Mouse (Mus musculus): ENCODE data around the gene Vat1. TPM values are rescaled to one million over a fixed set of nuclear protein-coding genes. Genes with fewer than 3 reads are reported as not detected.

The Vat1 gene
- 8.8 and 8.9 TPM in 2 replicates for polyA plus RNA-seq (2015; fragmentation: Nextera tagmentation; extraction: Ambion mirVana)

GRCm38 (mm10) chr11:101465869-101466551, at the start of gene Vat1:
Gene Vat1, minus strand, starts transcription at chr11:101466230.
- H3K9ac ChIP-seq, result peak within 1 kb of the TSS; percentile 70
- H3K4me1 ChIP-seq (replicated peaks), result peaks cover 73% of the 10 kb centered on the region
- DNase-seq, result peak; percentile 67
- H3K36me3 ChIP-seq, result peaks cover 3% of the 10 kb centered on the region; the same call in 1 of the 2 replicates
- peak within 1 kb of the TSS; percentile 60 for H3K27ac ChIP-seq
- H3K4me3 ChIP-seq (replicated peaks), result peak within 1 kb of the TSS; percentile 69
- H3K4me2 ChIP-seq, result peak within 1 kb of the TSS; percentile 98
- peaks cover 74% of the 10 kb centered on the region for H3K27me3 ChIP-seq
- H3K9me3 ChIP-seq (replicated peaks), result no peaks in the 10 kb centered on the region
- peak; percentile 67 for ATAC-seq (ENCODE audit: low read depth)
- WGBS (ENCODE audit: insufficient replicate concordance), result under 1% methylated on average over 60 of the region's 60 CpGs

- no peak for DNase-seq
- Histone ChIP-seq H3K27me3 (no peaks in the 10 kb centered on the region), H3K27ac (no peak overlapping the region), H3K4me1 (replicated peaks) (0 out of 2 replicates have a peak, but pooled peaks cover 11% of the 10 kb centered on the region), H3K4me2 (no peak overlapping the region), H3K9me3 (replicated peaks) (no peaks in the 10 kb centered on the region), H3K9ac (no peak overlapping the region), H3K36me3 (peaks cover 94% of the 10 kb centered on the region), H3K4me3 (replicated peaks) (no peak overlapping the region)
- ATAC-seq (ENCODE audit: low read depth), result no peak
- 84% methylated on average over 7 of the region's 7 CpGs for WGBS (ENCODE audit: insufficient replicate concordance)
Measured at GRCm38 (mm10) chr11:101507090-101507489, 41.1 kb upstream of the Vat1 start.

GRCm38 (mm10) chr11:101506269-101506780, 40.3 kb upstream of the Vat1 start:
- DNase-seq, result no peak
- Histone ChIP-seq H3K27me3 (no peaks in the 10 kb centered on the region), H3K4me2 (no peak overlapping the region), H3K9me3 (replicated peaks) (no peaks in the 10 kb centered on the region), H3K4me1 (replicated peaks) (0 out of 2 replicates have a peak, but pooled peaks cover 11% of the 10 kb centered on the region), H3K9ac (no peak overlapping the region), H3K4me3 (replicated peaks) (no peak overlapping the region), H3K27ac (no peak overlapping the region), H3K36me3 (peaks cover 94% of the 10 kb centered on the region)
- no peak for ATAC-seq (ENCODE audit: low read depth)
- WGBS (ENCODE audit: insufficient replicate concordance), result 85% methylated on average over 5 of the region's 5 CpGs

GRCm38 (mm10) chr11:101486126-101486525, 20.1 kb upstream of the Vat1 start:
- Histone ChIP-seq H3K9ac (no peak overlapping the region), H3K4me2 (peak overlapping the region; percentile 56), H3K4me3 (replicated peaks) (peak overlapping the region; percentile 12; the same call in 1 of the 2 replicates), H3K36me3 (peaks cover 43% of the 10 kb centered on the region), H3K4me1 (replicated peaks) (peaks cover 48% of the 10 kb centered on the region), H3K27ac (peak overlapping the region; percentile 80), H3K9me3 (replicated peaks) (no peaks in the 10 kb centered on the region), H3K27me3 (no peaks in the 10 kb centered on the region)
- no peak for DNase-seq
- 25% methylated on average over 6 of the region's 6 CpGs for WGBS (ENCODE audit: insufficient replicate concordance)
- no peak for ATAC-seq (ENCODE audit: low read depth)

GRCm38 (mm10) chr11:101485509-101486028, 19.5 kb upstream of the Vat1 start:
- H3K4me3 ChIP-seq (replicated peaks), result peak overlapping the region; percentile 12
- H3K27ac ChIP-seq, result peak overlapping the region; percentile 80
- peak overlapping the region; percentile 56 for H3K4me2 ChIP-seq
- 4% methylated on average over 6 of the region's 6 CpGs for WGBS (ENCODE audit: insufficient replicate concordance)
- DNase-seq (peak; percentile 76), ATAC-seq (ENCODE audit: low read depth) (peak; percentile 92)
- no peaks in the 10 kb centered on the region for H3K27me3 ChIP-seq
- H3K36me3 ChIP-seq, result peaks cover 38% of the 10 kb centered on the region
- no peaks in the 10 kb centered on the region for H3K9me3 ChIP-seq (replicated peaks)
- peaks cover 53% of the 10 kb centered on the region for H3K4me1 ChIP-seq (replicated peaks)
- H3K9ac ChIP-seq, result no peak overlapping the region

GRCm38 (mm10) chr11:101484814-101485213, 18.8 kb upstream of the Vat1 start:
- ATAC-seq (ENCODE audit: low read depth) (0 out of 2 replicates have a peak, but pooled peaks have one; percentile 33), DNase-seq (peak; percentile 27)
- Histone ChIP-seq H3K9me3 (replicated peaks) (no peaks in the 10 kb centered on the region), H3K4me2 (peak overlapping the region; percentile 56), H3K36me3 (peaks cover 31% of the 10 kb centered on the region), H3K9ac (peak overlapping the region; percentile 23; the same call in 1 of the 2 replicates), H3K4me1 (replicated peaks) (peaks cover 59% of the 10 kb centered on the region), H3K4me3 (replicated peaks) (no peak overlapping the region), H3K27ac (peak overlapping the region; percentile 80), H3K27me3 (peaks cover 4% of the 10 kb centered on the region)
- 35% methylated on average over 7 of the region's 7 CpGs for WGBS (ENCODE audit: insufficient replicate concordance)

DNA sequence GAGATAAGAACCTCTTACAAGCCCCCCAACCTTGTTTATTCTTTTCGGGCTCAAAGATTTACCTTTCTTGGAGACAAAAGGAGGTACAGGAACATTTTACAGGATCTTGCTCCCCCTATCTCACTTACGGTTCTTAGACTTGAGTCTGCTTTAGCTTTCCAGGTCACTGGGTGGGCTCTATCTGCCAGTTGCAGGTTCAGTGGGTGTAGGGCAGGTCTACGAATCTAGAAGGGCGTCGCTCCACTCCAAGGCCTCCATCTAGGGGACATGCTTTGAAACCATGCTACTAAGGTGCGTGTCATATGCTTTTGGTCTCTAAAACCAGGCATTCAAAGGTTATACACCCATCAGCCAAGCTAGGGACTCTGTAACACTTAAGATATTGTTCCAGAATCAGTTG, 18.2 kb upstream of the Vat1 start:
- Histone ChIP-seq H3K27ac (peak overlapping the region; percentile 80), H3K4me2 (peak overlapping the region; percentile 56), H3K9me3 (replicated peaks) (no peaks in the 10 kb centered on the region), H3K4me3 (replicated peaks) (no peak overlapping the region), H3K27me3 (peaks cover 4% of the 10 kb centered on the region), H3K36me3 (peaks cover 25% of the 10 kb centered on the region), H3K9ac (0 out of 2 replicates have a peak overlapping the region, but pooled peaks have one; percentile 23), H3K4me1 (replicated peaks) (peaks cover 65% of the 10 kb centered on the region)
- ATAC-seq (ENCODE audit: low read depth) (peak; percentile 56), DNase-seq (peak; percentile 53)
- 23% methylated on average over 6 of the region's 6 CpGs for WGBS (ENCODE audit: insufficient replicate concordance)

DNA sequence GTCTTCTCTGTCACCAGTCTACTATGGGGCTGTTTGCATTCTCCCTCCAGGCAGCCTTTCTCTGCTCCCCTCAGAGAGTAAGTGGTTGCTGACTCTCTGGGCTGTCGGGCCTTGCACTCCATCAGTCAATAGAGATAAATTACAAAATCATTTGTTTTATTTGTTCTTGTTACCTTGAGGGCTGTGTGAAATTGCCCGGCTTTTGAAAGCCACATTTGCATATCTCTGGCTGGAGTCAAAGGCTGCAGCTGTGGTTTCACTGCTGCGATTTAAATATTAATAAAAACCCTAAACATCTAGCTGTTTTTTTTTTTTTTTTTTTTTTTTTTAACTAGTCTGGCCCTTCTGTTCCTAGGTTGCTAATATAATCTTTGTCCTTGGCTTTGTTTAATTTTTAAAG, 17.8 kb upstream of the Vat1 start:
- Histone ChIP-seq H3K27ac (peak overlapping the region; percentile 80), H3K4me1 (replicated peaks) (peaks cover 69% of the 10 kb centered on the region), H3K9me3 (replicated peaks) (no peaks in the 10 kb centered on the region), H3K9ac (0 out of 2 replicates have a peak overlapping the region, but pooled peaks have one; percentile 23), H3K27me3 (peaks cover 8% of the 10 kb centered on the region), H3K4me2 (peak overlapping the region; percentile 56; the same call in 1 of the 2 replicates), H3K36me3 (peaks cover 21% of the 10 kb centered on the region), H3K4me3 (replicated peaks) (no peak overlapping the region)
- WGBS (ENCODE audit: insufficient replicate concordance), result 33% methylated on average over 3 of the region's 3 CpGs
- ATAC-seq (ENCODE audit: low read depth) (no peak), DNase-seq (no peak)

DNA sequence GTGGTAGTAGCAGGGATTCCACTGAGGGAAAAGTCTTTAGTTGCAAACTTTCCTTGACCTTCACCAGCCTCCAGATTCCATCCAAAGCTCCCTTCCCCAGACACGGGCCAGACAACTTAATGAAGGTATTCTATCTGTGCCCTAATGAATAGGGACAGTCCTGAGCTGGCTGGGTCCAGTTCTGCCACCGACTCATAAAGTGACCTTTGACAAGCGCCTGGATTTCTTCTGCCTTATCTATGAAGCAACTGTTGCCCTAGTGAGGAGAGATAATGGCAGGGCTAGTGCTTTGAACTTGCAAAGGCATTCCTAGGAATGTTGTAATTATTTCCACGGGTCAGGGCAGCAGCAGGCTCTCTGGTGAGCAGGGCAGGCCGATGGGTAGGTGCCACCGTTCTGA, 14.9 kb upstream of the Vat1 start:
- Histone ChIP-seq H3K9me3 (replicated peaks) (no peaks in the 10 kb centered on the region), H3K4me2 (no peak overlapping the region), H3K27me3 (peaks cover 9% of the 10 kb centered on the region), H3K36me3 (no peaks in the 10 kb centered on the region), H3K27ac (0 out of 2 replicates have a peak overlapping the region, but pooled peaks have one; percentile 34), H3K4me1 (replicated peaks) (peaks cover 55% of the 10 kb centered on the region), H3K9ac (no peak overlapping the region), H3K4me3 (replicated peaks) (no peak overlapping the region)
- WGBS (ENCODE audit: insufficient replicate concordance), result 38% methylated on average over 6 of the region's 6 CpGs
- DNase-seq (no peak), ATAC-seq (ENCODE audit: low read depth) (no peak)

DNA sequence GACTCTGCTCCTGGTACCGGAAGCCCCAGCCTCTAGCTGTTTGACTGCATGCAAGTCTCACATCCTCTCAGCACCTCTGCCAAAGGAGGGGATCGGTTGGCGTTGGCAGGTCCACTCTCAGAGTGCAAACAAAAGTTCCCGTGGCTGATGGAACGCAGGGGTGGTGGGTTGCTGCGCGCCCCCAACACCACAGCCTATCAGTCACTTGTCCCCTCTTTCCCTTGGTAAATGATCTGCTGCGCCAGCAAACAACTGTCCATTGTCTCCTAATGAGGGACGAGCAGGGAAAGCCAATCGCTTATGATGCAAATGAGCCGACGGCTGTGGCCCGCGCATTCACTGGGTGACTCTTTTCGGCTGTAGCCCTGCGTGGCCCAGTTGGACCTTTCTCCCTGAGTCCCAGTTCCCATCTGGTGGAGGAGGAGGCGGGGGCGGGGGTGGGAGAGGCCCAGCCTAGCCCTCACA, 13.2 kb upstream of the Vat1 start:
- Histone ChIP-seq H3K4me3 (replicated peaks) (no peak overlapping the region), H3K4me2 (peak overlapping the region; percentile 38), H3K27ac (no peak overlapping the region), H3K9me3 (replicated peaks) (no peaks in the 10 kb centered on the region), H3K36me3 (no peaks in the 10 kb centered on the region), H3K9ac (peak overlapping the region; percentile 22; the same call in 1 of the 2 replicates), H3K27me3 (peaks cover 9% of the 10 kb centered on the region), H3K4me1 (replicated peaks) (peaks cover 38% of the 10 kb centered on the region)
- ATAC-seq (ENCODE audit: low read depth) (no peak), DNase-seq (no peak)
- 29% methylated on average over 18 of the region's 18 CpGs for WGBS (ENCODE audit: insufficient replicate concordance)

DNA sequence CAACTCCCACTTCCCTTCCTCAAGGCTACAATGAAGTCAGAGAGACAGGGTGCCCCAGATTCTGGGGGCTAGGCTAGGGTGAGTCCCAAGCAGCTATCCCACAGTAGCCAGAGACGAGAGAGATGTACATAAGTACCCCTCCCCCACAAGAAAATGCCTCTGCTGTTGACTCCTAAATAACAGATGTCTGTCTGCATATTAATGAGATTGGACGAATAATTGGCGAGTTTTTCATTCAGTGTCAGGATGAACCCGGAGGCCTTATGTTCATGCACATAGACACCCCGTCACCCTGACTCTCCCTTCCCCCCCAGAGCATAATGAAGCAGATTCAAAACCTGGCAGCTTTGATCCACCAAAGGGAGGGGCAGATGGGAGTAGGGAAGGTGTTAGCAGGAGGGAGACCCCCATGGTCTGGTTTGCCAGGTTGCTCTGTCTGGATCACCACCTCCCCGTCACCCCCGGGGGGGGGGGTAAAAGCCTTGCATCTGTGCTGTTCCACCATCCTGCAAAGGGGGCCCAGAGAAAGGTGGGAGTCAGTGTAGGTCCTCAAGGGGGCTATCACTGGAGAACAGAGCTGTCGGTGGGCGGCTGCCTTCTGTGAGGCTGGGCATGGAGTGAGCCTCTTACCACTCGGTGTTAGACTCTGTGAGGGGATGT, 11.7 kb upstream of the Vat1 start:
- H3K4me3 ChIP-seq (replicated peaks), result no peak overlapping the region
- H3K4me2 ChIP-seq, result no peak overlapping the region
- no peaks in the 10 kb centered on the region for H3K36me3 ChIP-seq
- ATAC-seq (ENCODE audit: low read depth), result no peak
- no peak for DNase-seq
- no peak overlapping the region for H3K27ac ChIP-seq
- H3K4me1 ChIP-seq (replicated peaks), result peaks cover 26% of the 10 kb centered on the region
- H3K27me3 ChIP-seq, result peaks cover 11% of the 10 kb centered on the region
- WGBS (ENCODE audit: insufficient replicate concordance), result 59% methylated on average over 10 of the region's 10 CpGs
- H3K9ac ChIP-seq, result no peak overlapping the region
- H3K9me3 ChIP-seq (replicated peaks), result no peaks in the 10 kb centered on the region
